8 mouse cellular contexts compared by ENCODE assay signal in the genomic region with DNA sequence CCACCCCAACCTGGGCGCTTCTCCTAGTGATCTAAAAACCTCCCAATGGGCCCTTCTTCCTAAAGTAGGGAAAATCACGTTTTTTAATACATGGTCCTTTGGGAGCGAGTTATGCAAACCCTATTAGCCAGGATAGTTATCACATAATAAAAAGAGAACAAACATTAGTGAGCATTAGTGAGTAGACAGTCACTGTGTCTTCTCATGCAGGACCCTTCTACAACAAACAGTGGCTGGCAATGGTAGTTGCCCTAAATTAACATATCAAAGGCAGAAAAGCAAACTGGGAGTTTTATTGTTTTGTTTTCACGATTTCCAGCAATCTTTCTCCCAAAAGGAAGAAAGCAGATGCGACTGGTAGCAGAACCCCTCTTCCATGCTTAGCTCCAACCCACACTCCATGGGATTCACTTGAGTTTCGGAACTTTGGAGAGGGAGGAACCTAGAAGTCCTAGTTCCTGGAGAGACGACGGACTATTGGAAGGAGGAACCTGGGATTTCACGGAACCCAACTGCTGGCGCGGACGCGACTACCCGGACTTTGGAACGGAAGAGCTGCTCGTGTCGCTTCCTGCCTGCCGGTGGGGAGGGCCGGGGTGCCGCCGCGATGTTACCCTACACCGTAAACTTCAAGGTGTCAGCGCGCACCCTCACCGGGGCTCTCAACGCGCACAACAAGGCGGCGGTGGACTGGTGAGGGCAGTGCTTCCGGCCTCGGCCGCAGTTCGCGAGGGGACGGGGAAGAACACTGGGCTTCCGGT. TPM values are rescaled to one million over a fixed set of nuclear protein-coding genes. Genes with fewer than 3 reads are reported as not detected.
A peak's percentile ranks its signal among the peaks of the same experiment; 100 is the strongest.
DNase-seq lines count a peak whose midpoint lies in the region; ATAC-seq and TF ChIP-seq lines count a peak whose summit lies in the region.

Gene Wdr11 (plus strand): TSS at position 493 of the 761 bp plus-strand sequence.

- WGBS in forebrain, embryonic 12.5 days: 4% methylated on average over 37 of the region's 37 CpGs
- 4% methylated on average over 37 of the region's 37 CpGs for WGBS in heart, postnatal 0 days
- WGBS in liver, embryonic 16.5 days (ENCODE audit: insufficient replicate concordance): 3% methylated on average over 37 of the region's 37 CpGs
- 3% methylated on average over 37 of the region's 37 CpGs for WGBS in neural tube, embryonic 13.5 days

- peak within 1 kb of the TSS; percentile 77 for H3K9ac ChIP-seq in forebrain, embryonic 12.5 days
- H3K9ac ChIP-seq in heart, postnatal 0 days (replicated peaks; ENCODE audit: low read depth, low read length): peak within 1 kb of the TSS; percentile 75
- peak within 1 kb of the TSS; percentile 77 for H3K9ac ChIP-seq in liver, embryonic 16.5 days (ENCODE audit: low read depth, low read length)
- peak within 1 kb of the TSS; percentile 85 for H3K9ac ChIP-seq in neural tube, embryonic 13.5 days

- TF ChIP-seq EP300 in heart, postnatal 0 days (IDR thresholded peaks at IDR 0.05; ENCODE audit: low read depth): peak; percentile 51; the same call in 1 of the 2 replicates

- peak within 1 kb of the TSS; percentile 59 for H3K4me2 ChIP-seq in forebrain, embryonic 12.5 days
- H3K4me2 ChIP-seq in heart, postnatal 0 days (ENCODE audit: low read depth, low read length): peak within 1 kb of the TSS; percentile 80
- peak within 1 kb of the TSS; percentile 73 for H3K4me2 ChIP-seq in liver, embryonic 16.5 days (ENCODE audit: low read depth, low read length)
- peak within 1 kb of the TSS; percentile 60 for H3K4me2 ChIP-seq in neural tube, embryonic 13.5 days

- TF ChIP-seq POLR2A in testis, adult 2 months (IDR thresholded peaks at IDR 0.05; ENCODE audit: control insufficient read depth, low read depth, low read length): peak; percentile 80

- H3K27me3 ChIP-seq in E14TG2a.4 (ENCODE audit: insufficient read depth, low read length): no peaks in the 10 kb centered on the region
- no peaks in the 10 kb centered on the region for H3K27me3 ChIP-seq in forebrain, embryonic 12.5 days
- no peaks in the 10 kb centered on the region for H3K27me3 ChIP-seq in heart, postnatal 0 days (ENCODE audit: control insufficient read depth, insufficient read depth, low read length)
- no peaks in the 10 kb centered on the region for H3K27me3 ChIP-seq in liver, embryonic 16.5 days (ENCODE audit: control insufficient read depth, insufficient read depth, low read depth, low read length)
- H3K27me3 ChIP-seq in neural tube, embryonic 13.5 days: 0 out of 2 replicates have a peak, but pooled peaks cover 4% of the 10 kb centered on the region
- no peaks in the 10 kb centered on the region for H3K27me3 ChIP-seq in testis, adult 2 months (ENCODE audit: control insufficient read depth, insufficient read depth, low read length)

- peaks cover 4% of the 10 kb centered on the region for H3K36me3 ChIP-seq in E14TG2a.4 (ENCODE audit: insufficient read depth, low read length)
- 0 out of 2 replicates have a peak, but pooled peaks cover 4% of the 10 kb centered on the region for H3K36me3 ChIP-seq in forebrain, embryonic 12.5 days (replicated peaks)
- peaks cover 5% of the 10 kb centered on the region; the same call in 1 of the 2 replicates for H3K36me3 ChIP-seq in heart, postnatal 0 days (replicated peaks; ENCODE audit: control insufficient read depth, insufficient read depth, low read length)
- no peaks in the 10 kb centered on the region for H3K36me3 ChIP-seq in liver, embryonic 16.5 days (ENCODE audit: control insufficient read depth, insufficient read depth)
- H3K36me3 ChIP-seq in neural tube, embryonic 13.5 days: peaks cover 4% of the 10 kb centered on the region; the same call in 1 of the 2 replicates
- no peaks in the 10 kb centered on the region for H3K36me3 ChIP-seq in testis, adult 2 months (ENCODE audit: control insufficient read depth, insufficient read depth, low read length)

- peak; percentile 94 for ATAC-seq in forebrain, embryonic 12.5 days (ENCODE audit: low FRiP score)
- peak; percentile 92 for ATAC-seq in heart, postnatal 0 days (ENCODE audit: insufficient read depth, low read depth)
- peak; percentile 78 for ATAC-seq in liver, embryonic 16.5 days (ENCODE audit: low read depth)
- peak; percentile 92 for ATAC-seq in neural tube, embryonic 13.5 days (ENCODE audit: low read depth)

- peak within 1 kb of the TSS; percentile 90 for H3K4me3 ChIP-seq in E14TG2a.4 (replicated peaks; ENCODE audit: low read length)
- H3K4me3 ChIP-seq in forebrain, embryonic 12.5 days (replicated peaks): peak within 1 kb of the TSS; percentile 62
- peak within 1 kb of the TSS; percentile 77 for H3K4me3 ChIP-seq in heart, postnatal 0 days (ENCODE audit: low read depth, low read length)
- peak within 1 kb of the TSS; percentile 79 for H3K4me3 ChIP-seq in liver, embryonic 16.5 days (ENCODE audit: low read depth, low read length)
- H3K4me3 ChIP-seq in neural tube, embryonic 13.5 days: peak within 1 kb of the TSS; percentile 69
- peak within 1 kb of the TSS; percentile 97 for H3K4me3 ChIP-seq in testis, adult 2 months (ENCODE audit: control insufficient read depth, low read depth, low read length)

- peaks cover 19% of the 10 kb centered on the region for H3K4me1 ChIP-seq in E14TG2a.4 (replicated peaks; ENCODE audit: low read depth, low read length)
- peaks cover 13% of the 10 kb centered on the region for H3K4me1 ChIP-seq in forebrain, embryonic 12.5 days
- H3K4me1 ChIP-seq in heart, postnatal 0 days (ENCODE audit: control insufficient read depth, insufficient read depth): peaks cover 14% of the 10 kb centered on the region
- peaks cover 4% of the 10 kb centered on the region; the same call in 1 of the 2 replicates for H3K4me1 ChIP-seq in liver, embryonic 16.5 days (ENCODE audit: control insufficient read depth, low read depth, low read length)
- peaks cover 14% of the 10 kb centered on the region for H3K4me1 ChIP-seq in neural tube, embryonic 13.5 days (replicated peaks)
- peaks cover 2% of the 10 kb centered on the region; the same call in 1 of the 2 replicates for H3K4me1 ChIP-seq in testis, adult 2 months (ENCODE audit: control insufficient read depth, insufficient read depth, low read length)

- DNase-seq in c-Kit-positive CD71-positive TER-119-positive erythroid progenitor cells, embryonic 14.5 days (ENCODE audit: low spot score): peak; percentile 68
- DNase-seq in heart, postnatal 0 days (ENCODE audit: low spot score): peak; percentile 86
- DNase-seq in kidney, postnatal 4 days: peak; percentile 80 to 88

- TF ChIP-seq CTCF in E14TG2a.4 (conservative IDR thresholded peaks at IDR 0.05; ENCODE audit: low read length): no peak
- no peak for TF ChIP-seq CTCF in heart, postnatal 0 days (IDR thresholded peaks at IDR 0.05; ENCODE audit: low read depth)
- no peak for TF ChIP-seq CTCF in testis, adult 2 months (IDR thresholded peaks at IDR 0.05; ENCODE audit: control insufficient read depth, insufficient read depth, insufficient replicate concordance, low read depth, low read length)

- peak within 1 kb of the TSS; percentile 84 for H3K27ac ChIP-seq in forebrain, embryonic 12.5 days
- H3K27ac ChIP-seq in heart, postnatal 0 days (ENCODE audit: low read depth): peak within 1 kb of the TSS; percentile 92
- peak within 1 kb of the TSS; percentile 83 for H3K27ac ChIP-seq in liver, embryonic 16.5 days (ENCODE audit: low read length)
- H3K27ac ChIP-seq in neural tube, embryonic 13.5 days (replicated peaks): peak within 1 kb of the TSS; percentile 90
- peak within 1 kb of the TSS; percentile 91 for H3K27ac ChIP-seq in testis, adult 2 months (ENCODE audit: control insufficient read depth, insufficient read depth, low read depth, low read length)

- H3K9me3 ChIP-seq in E14TG2a.4 (ENCODE audit: low read length): no peaks in the 10 kb centered on the region
- H3K9me3 ChIP-seq in forebrain, embryonic 12.5 days: no peaks in the 10 kb centered on the region
- H3K9me3 ChIP-seq in heart, postnatal 0 days (replicated peaks; ENCODE audit: control insufficient read depth, low read length): no peaks in the 10 kb centered on the region
- H3K9me3 ChIP-seq in liver, embryonic 16.5 days (replicated peaks; ENCODE audit: control insufficient read depth, low read length): no peaks in the 10 kb centered on the region
- no peaks in the 10 kb centered on the region for H3K9me3 ChIP-seq in neural tube, embryonic 13.5 days

RNA-seq across cellular contexts. Expression of gene Wdr11, which starts in this region (rescaled TPM):
- 41.3 and 41.6 TPM in 2 replicates for polyA plus RNA-seq in forebrain, embryonic 12.5 days (2016; fragmentation: Nextera tagmentation; extraction: Ambion mirVana)
- total RNA-seq in heart, postnatal 0 days (2014; rRNA removed; ENCODE audit: low replicate concordance): 31.0 and 31.6 TPM in 2 replicates
- 14.8 and 15.0 TPM in 2 replicates for polyA plus RNA-seq in heart, postnatal 0 days (2015; fragmentation: Nextera tagmentation; extraction: Ambion mirVana)
- 11.5 and 11.8 TPM in 2 replicates for polyA plus RNA-seq in liver, embryonic 16.5 days (2015; fragmentation: Nextera tagmentation; extraction: Ambion mirVana)
- 35.3 and 36.1 TPM in 2 replicates for polyA plus RNA-seq in neural tube, embryonic 13.5 days (2015; fragmentation: Nextera tagmentation; extraction: Ambion mirVana)
- polyA plus RNA-seq in testis, adult 2 months (2012; rRNA removed): 28.9 and 29.5 TPM in 2 replicates

Comparison
In these comparisons a context has a peak if more than half of its experiments do, and no peak if none do; other contexts are left out.
1. Peak in every context shown above with its lines: DNase-seq, ATAC-seq, H3K4me3 ChIP-seq and H3K27ac ChIP-seq.